Comparison of ENCODE assay signal across 18 mouse cellular contexts in the genomic region with DNA sequence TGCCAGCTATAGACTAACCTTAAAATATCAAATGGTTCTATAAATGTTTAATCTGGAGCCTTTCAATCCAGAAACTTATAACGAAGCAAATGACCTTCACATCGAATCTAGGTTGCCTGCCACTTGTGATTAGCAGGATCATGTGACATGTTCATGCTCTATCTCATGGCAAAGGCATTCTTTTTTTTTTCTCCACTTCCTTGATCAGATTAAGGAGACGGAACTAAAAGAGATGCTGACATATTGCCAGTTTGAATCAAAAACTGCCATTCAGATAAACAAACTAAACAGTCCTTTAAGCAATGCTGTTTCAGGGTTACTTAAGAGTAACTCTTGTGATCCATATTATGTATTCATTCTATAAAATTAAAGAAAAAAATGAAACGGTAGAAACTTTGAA.
"Had no signal": no experiment of that assay in that cellular context is flagged by ENCODE, and none has a peak within 500 bp of the region (broad histone marks: within the 10 kb centered on the region; RNA-seq: fewer than 3 reads in every experiment).

No protein-coding gene starts in this region.

- DNase-seq: kidney, adult 11 months; kidney, postnatal 10 days; left cerebral cortex, postnatal 4 days; liver, embryonic 13.5 days; lung, adult 2 months; right cerebral cortex, postnatal 4 days; thymus, adult 2 months; thymus, postnatal 14 days; thymus, postnatal 4 days had no signal

- H3K9ac ChIP-seq: intestine, embryonic 15.5 days; limb, embryonic 12.5 days; limb, embryonic 15.5 days; liver, embryonic 13.5 days; midbrain, embryonic 12.5 days; midbrain, embryonic 15.5 days; neural tube, embryonic 12.5 days; neural tube, embryonic 15.5 days had no signal

- H3K9me3 ChIP-seq: intestine, embryonic 15.5 days; limb, embryonic 12.5 days; limb, embryonic 15.5 days; liver, embryonic 13.5 days; midbrain, embryonic 12.5 days; midbrain, embryonic 15.5 days; neural tube, embryonic 12.5 days; neural tube, embryonic 15.5 days had no signal

- H3K4me3 ChIP-seq: intestine, embryonic 15.5 days; limb, embryonic 12.5 days; limb, embryonic 15.5 days; liver, embryonic 13.5 days; midbrain, embryonic 12.5 days; midbrain, embryonic 15.5 days; neural tube, embryonic 12.5 days; neural tube, embryonic 15.5 days had no signal

- H3K4me2 ChIP-seq: intestine, embryonic 15.5 days; limb, embryonic 12.5 days; limb, embryonic 15.5 days; liver, embryonic 13.5 days; midbrain, embryonic 12.5 days; midbrain, embryonic 15.5 days; neural tube, embryonic 12.5 days; neural tube, embryonic 15.5 days had no signal

- H3K36me3 ChIP-seq: intestine, embryonic 15.5 days; limb, embryonic 12.5 days; limb, embryonic 15.5 days; liver, embryonic 13.5 days; midbrain, embryonic 12.5 days; midbrain, embryonic 15.5 days; neural tube, embryonic 12.5 days; neural tube, embryonic 15.5 days had no signal

- H3K4me1 ChIP-seq: intestine, embryonic 15.5 days; limb, embryonic 12.5 days; limb, embryonic 15.5 days; liver, embryonic 13.5 days; midbrain, embryonic 12.5 days; midbrain, embryonic 15.5 days; neural tube, embryonic 12.5 days; neural tube, embryonic 15.5 days had no signal

- H3K27me3 ChIP-seq: intestine, embryonic 15.5 days; limb, embryonic 12.5 days; limb, embryonic 15.5 days; liver, embryonic 13.5 days; midbrain, embryonic 12.5 days; midbrain, embryonic 15.5 days; neural tube, embryonic 12.5 days; neural tube, embryonic 15.5 days had no signal

- H3K27ac ChIP-seq: intestine, embryonic 15.5 days; limb, embryonic 12.5 days; limb, embryonic 15.5 days; liver, embryonic 13.5 days; macrophage; midbrain, embryonic 12.5 days; midbrain, embryonic 15.5 days; neural tube, embryonic 12.5 days; neural tube, embryonic 15.5 days; stomach, postnatal 0 days had no signal

- ATAC-seq: intestine, embryonic 15.5 days; midbrain, embryonic 15.5 days had no signal
